Mouse (Mus musculus): ENCODE results near the gene Nfx1. TPM values are rescaled to one million over a fixed set of nuclear protein-coding genes. Genes with fewer than 3 reads are reported as not detected.

Nfx1 gene
- polyA plus RNA-seq, 1 experiment, result 107 TPM

GRCm38 (mm10) chr4:41026086-41026787 is 55.5 kb downstream of the Nfx1 start:
- TF ChIP-seq POLR2A (IDR thresholded peaks at IDR 0.05; ENCODE audit: borderline replicate concordance, extremely low read depth, insufficient read depth, insufficient read length, poor library complexity, severe bottlenecking) (no peak), CTCF (IDR thresholded peaks at IDR 0.05; ENCODE audit: borderline replicate concordance, extremely low read depth, insufficient read depth, insufficient read length) (no peak)
- peak; percentile 1 for DNase-seq (ENCODE audit: low read depth)

GRCm38 (mm10) chr4:41027872-41028271 is 57.2 kb downstream of the Nfx1 start:
- DNase-seq (ENCODE audit: low read depth), result no peak
- no peak for TF ChIP-seq CTCF (IDR thresholded peaks at IDR 0.05; ENCODE audit: borderline replicate concordance, extremely low read depth, insufficient read depth, insufficient read length)
- no peak for TF ChIP-seq POLR2A (IDR thresholded peaks at IDR 0.05; ENCODE audit: borderline replicate concordance, extremely low read depth, insufficient read depth, insufficient read length, poor library complexity, severe bottlenecking)

GRCm38 (mm10) chr4:41028272-41028671 is 57.6 kb downstream of the Nfx1 start:
- no peak for DNase-seq (ENCODE audit: low read depth)
- TF ChIP-seq CTCF (IDR thresholded peaks at IDR 0.05; ENCODE audit: borderline replicate concordance, extremely low read depth, insufficient read depth, insufficient read length) (peak; percentile 7; the same call in 1 of the 2 replicates), POLR2A (IDR thresholded peaks at IDR 0.05; ENCODE audit: borderline replicate concordance, extremely low read depth, insufficient read depth, insufficient read length, poor library complexity, severe bottlenecking) (no peak)

- TF ChIP-seq CTCF (IDR thresholded peaks at IDR 0.05; ENCODE audit: borderline replicate concordance, extremely low read depth, insufficient read depth, insufficient read length), result no peak
- TF ChIP-seq POLR2A (IDR thresholded peaks at IDR 0.05; ENCODE audit: borderline replicate concordance, extremely low read depth, insufficient read depth, insufficient read length, poor library complexity, severe bottlenecking), result no peak
- no peak for DNase-seq (ENCODE audit: low read depth)
Observed at GRCm38 (mm10) chr4:41029372-41029771, 58.7 kb downstream of the Nfx1 start.

- DNase-seq (ENCODE audit: low read depth), result no peak
- TF ChIP-seq CTCF (IDR thresholded peaks at IDR 0.05; ENCODE audit: borderline replicate concordance, extremely low read depth, insufficient read depth, insufficient read length), result no peak
- no peak for TF ChIP-seq POLR2A (IDR thresholded peaks at IDR 0.05; ENCODE audit: borderline replicate concordance, extremely low read depth, insufficient read depth, insufficient read length, poor library complexity, severe bottlenecking)
Observed at GRCm38 (mm10) chr4:41031242-41031641, 60.5 kb downstream of the Nfx1 start.

DNA sequence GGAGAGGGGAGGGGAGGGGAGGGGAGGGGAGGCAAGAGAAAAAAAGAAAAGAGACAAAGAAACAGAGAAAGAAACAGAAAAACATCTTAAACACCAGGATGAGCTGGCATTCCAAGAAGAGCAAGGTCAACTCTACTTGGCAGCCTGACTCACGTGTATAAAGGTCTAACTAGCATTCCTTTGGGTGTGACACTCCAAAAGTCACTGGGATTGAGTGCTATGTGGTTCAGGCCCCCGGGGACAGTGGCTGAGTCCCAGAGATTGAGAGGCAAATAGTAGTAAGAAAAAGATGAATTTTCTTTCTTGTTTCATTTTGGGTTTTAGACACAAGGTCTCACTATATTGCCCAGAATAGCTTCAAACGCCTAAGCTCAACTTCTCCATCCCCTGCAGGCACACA is 67.2 kb downstream of the Nfx1 start:
- no peak for DNase-seq (ENCODE audit: low read depth)
- TF ChIP-seq POLR2A (IDR thresholded peaks at IDR 0.05; ENCODE audit: borderline replicate concordance, extremely low read depth, insufficient read depth, insufficient read length, poor library complexity, severe bottlenecking) (no peak), CTCF (IDR thresholded peaks at IDR 0.05; ENCODE audit: borderline replicate concordance, extremely low read depth, insufficient read depth, insufficient read length) (no peak)

DNA sequence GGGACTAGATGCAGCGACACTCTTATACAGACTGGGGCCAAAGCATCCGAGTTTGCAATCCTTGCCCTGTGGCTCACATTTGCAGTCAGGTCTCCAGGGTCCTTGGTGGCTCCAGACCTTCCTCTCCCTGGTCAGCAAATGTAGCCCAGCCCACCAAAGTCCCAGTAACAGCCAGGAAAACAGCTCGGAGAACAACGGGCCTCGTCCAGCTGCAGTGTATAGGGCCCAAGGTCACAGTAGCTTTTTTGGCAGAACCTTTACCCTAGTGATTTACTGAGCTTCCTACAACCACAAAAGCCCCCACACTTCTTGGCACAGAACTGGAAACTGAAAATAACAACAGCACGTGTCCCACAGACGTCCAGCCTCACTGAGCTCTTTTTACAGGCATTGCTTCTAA is 70.3 kb downstream of the Nfx1 start:
- TF ChIP-seq CTCF (IDR thresholded peaks at IDR 0.05; ENCODE audit: borderline replicate concordance, extremely low read depth, insufficient read depth, insufficient read length) (no peak), POLR2A (IDR thresholded peaks at IDR 0.05; ENCODE audit: borderline replicate concordance, extremely low read depth, insufficient read depth, insufficient read length, poor library complexity, severe bottlenecking) (no peak)
- DNase-seq (ENCODE audit: low read depth), result no peak

DNA sequence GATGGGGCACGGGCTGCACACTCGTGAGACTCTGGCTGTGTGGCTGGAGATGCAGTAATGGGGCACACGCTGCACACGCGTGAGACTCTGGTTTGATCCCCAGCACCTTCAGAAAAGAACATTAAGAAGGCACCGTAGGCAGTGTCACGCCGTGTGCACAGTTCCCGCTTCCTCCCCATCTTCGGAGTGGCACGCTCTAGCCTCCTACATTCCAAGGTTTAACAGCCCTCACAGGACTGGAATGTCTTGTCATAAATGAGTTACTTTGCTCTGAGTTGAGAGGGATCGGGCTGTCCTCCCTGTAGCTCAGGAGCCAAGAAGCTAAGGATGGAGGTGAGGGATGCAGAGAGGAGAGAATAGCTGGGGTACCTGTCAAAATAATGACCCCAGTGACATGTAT is 72.2 kb downstream of the Nfx1 start:
- TF ChIP-seq POLR2A (IDR thresholded peaks at IDR 0.05; ENCODE audit: borderline replicate concordance, extremely low read depth, insufficient read depth, insufficient read length, poor library complexity, severe bottlenecking) (no peak), CTCF (IDR thresholded peaks at IDR 0.05; ENCODE audit: borderline replicate concordance, extremely low read depth, insufficient read depth, insufficient read length) (no peak)
- DNase-seq (ENCODE audit: low read depth), result no peak

DNA sequence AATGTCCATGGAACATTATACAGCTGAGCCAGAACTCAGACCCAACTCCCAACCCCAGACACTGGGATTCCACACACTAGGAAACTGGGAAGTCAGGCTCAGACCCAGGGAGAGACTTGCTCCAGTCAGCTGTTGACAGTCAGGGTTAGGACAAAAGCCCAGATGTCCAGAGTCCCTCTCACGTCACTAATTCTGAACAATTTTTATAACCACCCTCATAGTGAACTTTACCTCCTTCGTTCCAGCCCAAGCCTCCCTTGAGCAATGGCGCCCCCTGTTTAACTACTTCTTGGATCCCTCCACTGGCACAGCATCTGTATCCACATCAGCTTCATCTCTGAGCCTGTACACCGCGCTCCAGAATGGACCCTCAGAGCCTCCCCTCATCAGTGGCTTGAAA is 73.3 kb downstream of the Nfx1 start:
- no peak for TF ChIP-seq CTCF (IDR thresholded peaks at IDR 0.05; ENCODE audit: borderline replicate concordance, extremely low read depth, insufficient read depth, insufficient read length)
- TF ChIP-seq POLR2A (IDR thresholded peaks at IDR 0.05; ENCODE audit: borderline replicate concordance, extremely low read depth, insufficient read depth, insufficient read length, poor library complexity, severe bottlenecking), result no peak
- no peak for DNase-seq (ENCODE audit: low read depth)

DNA sequence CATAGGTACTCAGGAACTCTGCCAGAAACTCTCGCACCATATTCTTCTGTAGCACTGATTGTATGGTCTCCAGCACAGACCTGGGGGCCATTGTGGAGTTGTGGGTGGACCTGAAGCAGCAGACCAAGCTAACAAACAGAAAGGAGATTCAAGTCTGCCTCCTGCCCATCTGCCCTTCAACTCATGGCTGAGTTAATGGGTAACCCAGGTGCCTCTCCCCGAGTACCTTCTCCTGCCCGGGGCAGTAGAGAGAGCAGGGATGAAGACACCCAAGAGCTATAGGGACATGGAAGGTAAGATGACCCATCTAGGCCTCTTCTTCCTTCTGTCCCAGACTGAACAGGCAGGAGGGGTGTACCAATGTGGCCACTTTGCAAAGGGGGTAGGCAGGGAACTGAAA is 74.6 kb downstream of the Nfx1 start:
- no peak for TF ChIP-seq POLR2A (IDR thresholded peaks at IDR 0.05; ENCODE audit: borderline replicate concordance, extremely low read depth, insufficient read depth, insufficient read length, poor library complexity, severe bottlenecking)
- no peak for DNase-seq (ENCODE audit: low read depth)

GRCm38 (mm10) chr4:41046254-41046795 is 75.6 kb downstream of the Nfx1 start:
- DNase-seq (ENCODE audit: low read depth), result no peak
- TF ChIP-seq POLR2A (IDR thresholded peaks at IDR 0.05; ENCODE audit: borderline replicate concordance, extremely low read depth, insufficient read depth, insufficient read length, poor library complexity, severe bottlenecking) (no peak), CTCF (IDR thresholded peaks at IDR 0.05; ENCODE audit: borderline replicate concordance, extremely low read depth, insufficient read depth, insufficient read length) (no peak)

Measured in brain, embryonic 14.5 days (tissue).